Mouse (Mus musculus): ENCODE measurements around the gene Hcn2.
"Not testable (repeated sequence)": the region's sequence is repeated elsewhere in the genome, so short reads cannot be mapped to it uniquely, and the experiment has no call there.

Hcn2 gene

GRCm38 (mm10) chr10:79745411-79745810 lies 29.0 kb downstream of the Hcn2 start:
- DNase-seq (ENCODE audit: low spot score), result no peak

DNA sequence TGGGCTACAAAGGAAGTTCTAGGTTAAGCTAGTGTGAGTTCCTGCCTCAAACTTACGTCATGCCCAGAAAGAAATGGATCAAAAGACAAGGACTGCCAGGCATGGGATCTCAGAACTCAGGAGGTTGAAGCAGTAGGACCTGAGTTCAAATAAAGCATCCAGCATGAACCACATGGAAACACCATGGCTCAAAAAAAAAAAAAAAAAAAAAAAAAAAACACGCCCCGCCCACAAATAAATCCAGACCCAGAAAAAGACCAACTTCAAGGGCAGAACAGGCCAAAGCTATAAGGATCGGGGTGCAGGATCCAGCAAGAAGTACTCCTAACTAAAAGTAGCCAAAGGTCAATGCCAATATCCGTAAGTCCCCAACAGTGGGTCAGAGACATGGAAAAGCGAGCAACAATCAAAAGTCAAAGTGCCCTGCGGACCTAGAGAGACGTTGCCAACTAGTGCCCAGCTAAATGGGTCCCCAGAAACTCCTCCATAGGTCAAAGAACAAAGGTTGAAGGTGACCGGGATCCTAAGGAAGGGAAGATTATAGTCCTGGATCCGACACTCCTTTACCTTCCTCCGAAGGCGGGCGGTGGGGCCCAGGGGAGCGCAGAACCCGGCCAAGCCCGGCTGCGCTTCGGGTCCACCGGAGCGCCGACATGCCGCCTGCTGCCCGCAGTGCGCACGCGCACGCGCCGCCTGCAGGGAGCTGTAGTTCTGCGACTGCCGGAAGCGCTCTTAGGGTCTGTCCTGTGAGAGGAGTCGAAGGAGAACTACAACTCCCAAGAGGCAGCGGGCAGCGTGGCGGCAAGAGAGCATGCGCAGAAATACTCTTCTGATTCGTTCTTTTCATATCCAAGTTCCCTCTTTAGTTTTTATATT lies 29.7 kb downstream of the Hcn2 start, which contains the start of gene Polrmt:
TSS of gene Polrmt (minus strand) at position 684 of the 876 bp plus-strand sequence.
- peak; percentile 97 for DNase-seq (ENCODE audit: low spot score)

GRCm38 (mm10) chr10:79746774-79747151 lies 30.3 kb downstream of the Hcn2 start:
- no peak for DNase-seq (ENCODE audit: low spot score)

- DNase-seq (ENCODE audit: low spot score), result peak; percentile 69
Observed at GRCm38 (mm10) chr10:79748496-79748895, 32.1 kb downstream of the Hcn2 start.

- no peak for DNase-seq (ENCODE audit: low spot score)
Observed at GRCm38 (mm10) chr10:79754856-79755516, 38.6 kb downstream of the Hcn2 start, which contains the start of gene Fgf22. TSS of gene Fgf22 (plus strand) at chr10:79755076.

DNA sequence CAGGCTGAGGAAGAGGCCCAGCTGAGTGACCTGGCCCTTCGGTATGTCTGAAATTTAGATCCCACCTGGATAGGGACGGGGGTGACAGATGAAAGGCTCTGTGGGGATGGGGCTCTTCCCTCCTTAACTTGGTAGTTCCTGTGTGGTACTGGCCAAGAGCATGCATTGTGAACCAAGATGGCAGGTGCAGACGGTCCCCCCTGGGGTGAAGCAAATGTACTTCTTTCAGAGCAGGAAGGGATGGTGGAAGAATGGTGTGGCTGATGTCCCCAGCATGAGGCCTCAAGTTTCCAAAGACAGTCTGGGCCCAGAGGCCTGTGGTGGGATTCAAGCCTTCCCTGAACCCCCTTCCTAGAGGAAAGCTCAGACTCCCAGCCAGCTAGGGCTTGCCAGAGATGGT lies 39.4 kb downstream of the Hcn2 start:
- no peak for DNase-seq (ENCODE audit: low spot score)

GRCm38 (mm10) chr10:79756660-79757059 lies 40.2 kb downstream of the Hcn2 start:
- no peak for DNase-seq (ENCODE audit: low spot score)

- not testable (repeated sequence) for DNase-seq (ENCODE audit: low spot score)
Observed at GRCm38 (mm10) chr10:79759675-79760074, 43.2 kb downstream of the Hcn2 start.

- no peak for DNase-seq (ENCODE audit: low spot score)
Observed at GRCm38 (mm10) chr10:79760603-79761143, 44.2 kb downstream of the Hcn2 start.

GRCm38 (mm10) chr10:79762875-79763274 lies 46.4 kb downstream of the Hcn2 start:
- no peak for DNase-seq (ENCODE audit: low spot score)

DNA sequence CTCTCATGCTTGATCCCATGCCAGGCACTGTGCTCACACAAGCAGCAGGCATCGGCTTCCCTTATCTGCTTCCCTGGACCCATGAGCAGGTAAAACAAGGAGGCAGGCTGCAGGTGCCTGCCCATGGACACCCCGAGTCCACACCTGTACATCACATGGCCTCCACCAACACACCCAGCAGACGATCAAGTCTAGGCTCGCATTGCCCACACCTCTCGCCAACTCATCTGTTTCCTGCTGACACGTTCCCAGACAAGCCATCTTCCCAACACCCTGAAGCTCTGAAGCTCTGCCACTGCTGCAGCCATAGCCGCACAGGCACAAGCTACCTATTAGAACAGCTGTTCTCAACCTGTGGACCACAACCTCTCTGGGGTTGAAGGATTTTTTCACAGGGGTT lies 47.8 kb downstream of the Hcn2 start:
- no peak for DNase-seq (ENCODE audit: low spot score)

DNA sequence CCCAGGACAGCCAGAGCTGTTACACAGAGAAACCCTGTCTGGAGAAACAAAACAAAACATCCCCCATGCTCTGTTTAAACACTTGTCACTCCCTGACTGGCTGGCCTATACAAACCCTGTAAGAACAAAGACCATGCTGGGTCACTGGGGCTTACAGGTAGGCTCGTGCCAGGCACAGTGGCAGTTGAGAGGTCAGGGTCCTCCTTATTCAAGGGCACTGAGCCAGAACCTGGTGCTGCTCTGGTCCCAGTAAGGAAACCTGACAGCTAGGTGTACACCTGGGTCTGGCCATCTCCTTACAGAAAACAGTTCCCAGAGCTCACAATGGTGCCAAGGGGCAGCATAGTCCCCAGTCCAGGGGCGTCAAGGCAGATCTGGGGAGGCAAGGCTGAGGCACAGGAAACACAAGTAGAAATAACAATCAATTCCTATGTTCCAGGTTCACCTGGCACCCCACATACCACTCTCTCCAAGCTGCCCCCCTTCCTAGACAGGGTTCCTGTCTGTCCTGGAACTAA lies 48.9 kb downstream of the Hcn2 start:
- no peak for DNase-seq (ENCODE audit: low spot score)

- DNase-seq (ENCODE audit: low spot score), result no peak
Observed at GRCm38 (mm10) chr10:79766001-79766507, 49.6 kb downstream of the Hcn2 start.

DNA sequence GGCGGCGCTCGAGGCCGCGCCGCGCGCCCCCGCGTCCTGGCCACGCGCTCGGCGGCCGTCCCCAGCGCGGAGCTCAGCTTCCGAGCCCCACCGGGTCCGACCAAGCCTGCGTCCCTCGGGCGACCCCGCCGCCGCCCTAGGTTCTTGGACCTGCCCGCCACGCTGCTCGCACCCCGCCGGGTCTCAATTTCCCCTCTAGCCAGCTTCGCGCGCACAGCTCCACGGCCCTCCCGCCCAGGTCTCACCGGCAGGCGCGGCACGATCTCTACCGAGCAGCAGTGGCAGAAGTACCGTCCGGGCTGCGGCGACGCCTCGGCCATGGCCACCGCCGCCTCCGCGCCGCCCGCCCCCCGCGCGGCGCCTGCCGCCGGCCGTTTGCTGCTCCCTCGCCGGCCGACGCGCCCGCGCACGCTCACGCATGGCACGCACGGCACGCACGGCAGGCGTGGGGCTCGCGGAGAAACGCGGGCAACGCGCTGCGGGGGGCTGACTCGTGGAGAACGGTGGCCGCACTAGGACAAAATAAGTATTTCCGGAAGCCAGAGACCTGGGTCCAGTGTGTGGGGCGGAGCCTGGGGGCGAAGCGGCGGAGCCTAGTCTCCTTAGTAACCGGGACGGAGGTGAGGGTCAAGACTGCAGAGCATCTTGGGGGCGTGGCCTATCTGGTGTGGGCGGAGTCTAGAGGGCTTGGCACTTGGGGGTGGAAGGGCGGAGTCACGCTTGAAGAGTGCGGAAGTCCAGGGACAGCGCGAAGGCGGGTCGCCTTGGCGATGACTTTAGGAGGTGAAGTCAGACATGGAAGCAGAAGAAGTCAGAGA lies 50.3 kb downstream of the Hcn2 start, which contains the start of gene Rnf126:
TSS of gene Rnf126 (minus strand) at position 445 of the 818 bp plus-strand sequence.
- DNase-seq (ENCODE audit: low spot score), result peak; percentile 99

GRCm38 (mm10) chr10:79767372-79768244 lies 51.2 kb downstream of the Hcn2 start:
- peak; percentile 84 for DNase-seq (ENCODE audit: low spot score)

DNA sequence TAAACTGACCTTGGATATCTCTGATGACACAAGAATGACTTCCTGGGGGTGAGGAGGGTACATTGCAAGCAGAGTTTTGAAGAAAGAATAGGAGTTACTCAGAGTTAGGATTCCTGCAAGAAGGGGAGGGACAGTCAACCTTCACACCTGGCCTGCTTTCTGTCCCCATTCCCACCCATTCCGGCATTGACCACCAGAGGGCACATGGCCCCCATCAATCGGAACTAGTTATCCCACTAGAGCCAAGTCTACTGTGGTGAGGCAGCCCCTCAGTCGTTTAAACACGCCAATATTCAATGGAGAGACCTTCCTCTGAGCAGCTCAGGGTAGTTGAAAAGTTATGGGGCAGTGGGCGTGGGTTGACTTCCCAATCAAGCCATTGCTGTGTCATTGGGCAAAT lies 52.0 kb downstream of the Hcn2 start:
- peak; percentile 63 for DNase-seq (ENCODE audit: low spot score)

DNA sequence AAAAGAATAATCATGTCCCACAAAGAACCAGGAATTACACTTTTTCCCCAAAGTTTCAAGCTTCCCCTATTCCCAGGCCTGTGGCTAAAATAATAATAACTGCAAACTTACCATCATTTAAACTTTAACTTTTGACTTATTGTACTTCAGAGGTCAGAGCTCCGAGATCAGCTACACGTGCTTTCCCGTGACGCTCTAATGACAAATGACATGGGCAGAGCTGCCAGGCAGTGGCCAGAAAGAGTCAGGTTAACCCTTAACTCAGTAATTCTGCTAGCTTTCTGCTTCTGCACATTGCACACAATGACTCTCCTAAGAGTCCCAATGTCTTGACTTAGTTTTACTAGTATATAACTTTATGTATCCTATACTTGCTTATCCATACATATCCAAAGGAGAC lies 52.9 kb downstream of the Hcn2 start:
- DNase-seq (ENCODE audit: low spot score), result no peak

DNA sequence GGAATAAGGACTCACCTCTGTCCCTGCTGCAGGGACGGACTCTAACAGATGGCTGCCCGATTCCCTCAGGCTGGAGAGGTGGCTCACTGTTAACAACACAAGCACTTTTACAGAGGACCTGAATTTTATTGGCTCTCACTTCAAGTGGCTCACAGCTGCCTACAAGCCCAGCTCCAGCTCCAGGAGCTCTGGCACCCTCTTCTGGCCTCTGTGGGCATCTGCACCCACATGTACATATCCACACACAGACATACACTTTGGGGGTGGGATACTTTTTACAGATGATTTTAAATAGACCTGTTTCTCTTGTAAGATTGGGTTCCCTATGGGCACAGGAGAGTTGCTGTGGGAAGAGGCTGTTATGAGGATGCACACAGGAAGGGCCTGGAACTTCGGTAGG lies 55.9 kb downstream of the Hcn2 start:
- no peak for DNase-seq (ENCODE audit: low spot score)

DNA sequence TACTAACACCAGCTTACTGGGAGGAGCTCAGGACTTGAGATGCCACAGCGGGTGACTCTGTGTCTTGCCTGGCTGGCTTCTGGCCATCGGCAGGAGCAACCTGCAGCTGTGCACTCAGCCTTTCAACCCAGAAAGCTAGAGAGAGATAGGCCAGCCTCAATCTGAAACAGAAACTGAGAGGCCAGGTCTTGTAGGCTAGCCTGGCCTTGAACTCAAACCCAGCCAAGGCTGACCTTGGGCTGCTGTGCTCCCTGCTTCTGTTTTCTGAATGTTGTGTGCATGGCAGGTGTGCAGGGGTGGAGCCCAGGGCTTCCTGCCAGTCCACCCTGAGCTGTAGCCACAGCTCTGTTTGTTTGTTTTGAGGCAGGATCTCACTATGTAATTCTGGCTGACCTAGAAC lies 56.8 kb downstream of the Hcn2 start:
- no peak for DNase-seq (ENCODE audit: low spot score)

- DNase-seq (ENCODE audit: low spot score), result no peak
Observed at GRCm38 (mm10) chr10:79774486-79775279, 58.2 kb downstream of the Hcn2 start.

Measured in adipocyte (in vitro differentiated cells).